Mouse (Mus musculus): Measurements from ENCODE around the gene Ptges3.

DNA sequence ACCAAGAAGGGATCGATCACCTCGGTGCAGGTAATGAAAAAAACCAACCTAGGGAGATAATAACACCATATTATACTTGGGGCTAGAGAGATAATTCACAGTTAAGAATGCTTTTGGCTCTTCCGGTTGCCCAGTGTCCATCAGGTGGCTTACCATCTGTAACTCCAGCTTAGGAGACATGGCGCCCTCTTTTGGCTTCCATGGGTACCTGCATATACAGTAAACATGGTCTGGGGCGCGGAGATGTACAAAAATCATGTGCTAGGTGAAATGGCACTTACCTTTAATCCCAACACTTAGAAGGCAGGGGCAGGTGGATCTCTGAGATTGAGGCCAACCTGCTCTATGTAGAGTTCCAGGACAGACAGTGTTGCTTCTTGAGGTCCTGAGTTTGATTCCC lies 27.6 kb downstream of the Ptges3 start:
- TF ChIP-seq POLR2A (IDR thresholded peaks at IDR 0.05; ENCODE audit: insufficient read depth, low read depth, low read length) (no peak), CTCF (IDR thresholded peaks at IDR 0.05; ENCODE audit: insufficient read depth, low read depth, low read length) (no peak)
